Mouse (Mus musculus): Measurements from ENCODE around the gene Gm6812. TPM values are rescaled to one million over a fixed set of nuclear protein-coding genes. Genes with fewer than 3 reads are reported as not detected.
"Not testable (repeated sequence)": the region's sequence is repeated elsewhere in the genome, so short reads cannot be mapped to it uniquely, and the experiment has no call there.

Gene Gm6812
- not detected in 2 replicates for polyA plus RNA-seq (2012; rRNA removed)

DNA sequence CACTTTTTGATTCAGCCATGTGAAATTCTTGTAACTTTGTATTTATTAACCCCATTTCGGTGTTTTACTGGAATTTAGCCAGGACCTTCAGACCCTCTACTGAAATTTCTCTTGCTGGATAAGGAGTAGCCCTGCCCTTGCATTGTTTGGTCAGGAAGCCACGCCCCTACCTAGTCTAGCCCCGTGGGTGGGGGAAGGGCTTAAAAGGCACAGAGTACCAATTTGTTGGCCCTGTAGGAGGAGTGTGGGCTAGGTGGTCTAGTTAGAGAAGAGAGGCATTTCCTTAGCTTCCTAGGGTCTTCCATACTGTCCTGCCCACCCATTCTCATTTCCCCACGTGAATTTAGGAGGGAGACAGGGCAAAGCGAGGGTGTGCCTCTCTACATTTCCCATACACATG, at the start of gene Gm6812:
Gene Gm6812 (minus strand): TSS at position 101 of the 400 bp plus-strand sequence.
- not testable (repeated sequence) for DNase-seq (ENCODE audit: extremely low spot score in 1 of 2, low spot score in 1 of 2)

DNA sequence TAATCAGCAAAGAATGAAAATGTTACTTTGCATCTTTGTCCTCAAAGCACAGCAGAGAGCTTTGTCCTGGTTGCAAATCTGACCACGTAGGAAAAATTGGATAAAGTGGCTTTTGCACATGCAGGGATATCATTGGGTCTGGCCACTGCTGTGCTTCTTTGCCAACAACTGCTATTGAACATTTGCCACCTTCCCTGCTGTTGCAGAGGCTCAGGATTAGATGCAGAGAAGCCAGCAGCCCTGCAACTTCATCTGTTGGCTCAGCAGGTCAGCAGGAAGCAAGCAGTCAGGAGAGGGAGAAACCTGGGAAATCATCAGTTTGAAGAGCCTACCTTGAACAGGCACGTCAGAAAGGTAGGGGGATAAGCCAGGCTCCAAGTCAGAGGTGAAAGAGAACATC, 27.7 kb downstream of the Gm6812 start:
- no peak for DNase-seq (ENCODE audit: extremely low spot score in 1 of 2, low spot score in 1 of 2)

Other genes with a start within 250 kb of the Gm6812 start
- gene Fmr1, start 214.5 kb downstream of the Gm6812 start, polyA plus RNA-seq (2012; rRNA removed), result 49.8 and 56.4 TPM in 2 replicates
- gene Fmr1nb, start 131.2 kb downstream of the Gm6812 start, polyA plus RNA-seq (2012; rRNA removed), result 0.12 and 0.15 TPM in 2 replicates
- 0.38 and 0.90 TPM in 2 replicates for gene Gm14698, start 72.0 kb downstream of the Gm6812 start, polyA plus RNA-seq (2012; rRNA removed)

Data from frontal cortex, adult 2 months (tissue).